Mouse (Mus musculus) megakaryocyte, adult 5-6 weeks (primary cell): Measurements from ENCODE around the gene Aff1. TPM values are rescaled to one million over a fixed set of nuclear protein-coding genes. Genes with fewer than 3 reads are reported as not detected.

Source experiments
- ATAC-seq: 2 replicates; pipeline ENCODE4 v1.8.0; 2016; ENCODE audit warnings: mild to moderate bottlenecking, inconsistent platforms; ENCODE audit not compliant: poor library complexity, severe bottlenecking
- total RNA-seq, 2 experiments: library from RNA; stranded (forward) in 1 of 2; stranded (reverse) in 1 of 2; fragments of 153-499, 151-499 nt in 1 of 2; fragments of 221-1000, 200-1000 nt in 1 of 2; gene quantifications; 2 replicates each; pipeline versions ENCODE4 v1.2.3 to v1.2.4; 2015 to 2017

The Aff1 gene
- total RNA-seq, 2 experiments from 2014 or later, result 16.3 to 45.0 TPM

GRCm38 (mm10) chr5:103692531-103693040 lies 412 bp downstream of the Aff1 start:
- no peak for ATAC-seq

GRCm38 (mm10) chr5:103693041-103693641 lies 967 bp downstream of the Aff1 start:
- ATAC-seq, result peak; percentile 33

DNA sequence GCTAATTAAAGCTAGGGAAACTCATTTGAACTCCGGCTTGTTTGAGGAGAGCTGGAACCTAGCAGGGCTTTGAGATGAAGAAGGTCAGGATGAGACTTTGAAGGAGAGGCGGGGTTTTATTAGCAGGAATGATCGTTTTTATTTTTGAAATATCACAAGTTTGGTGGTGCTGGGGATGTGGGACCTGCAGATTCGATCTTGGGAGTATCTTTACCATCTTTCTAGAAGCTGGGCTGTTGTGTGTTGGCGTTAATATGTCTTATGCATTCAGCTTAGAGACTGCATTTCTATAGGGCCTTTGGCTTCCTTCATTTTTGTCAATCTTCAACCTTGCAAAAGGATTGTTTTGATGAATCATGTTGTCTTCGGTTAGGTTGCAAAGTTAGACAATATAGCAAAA lies 1.9 kb downstream of the Aff1 start:
- ATAC-seq, result no peak

GRCm38 (mm10) chr5:103697875-103698491 lies 5.8 kb downstream of the Aff1 start:
- ATAC-seq, result no peak

- no peak for ATAC-seq
Observed at GRCm38 (mm10) chr5:103698577-103698976, 6.4 kb downstream of the Aff1 start.

GRCm38 (mm10) chr5:103699537-103699936 lies 7.4 kb downstream of the Aff1 start:
- ATAC-seq, result no peak

DNA sequence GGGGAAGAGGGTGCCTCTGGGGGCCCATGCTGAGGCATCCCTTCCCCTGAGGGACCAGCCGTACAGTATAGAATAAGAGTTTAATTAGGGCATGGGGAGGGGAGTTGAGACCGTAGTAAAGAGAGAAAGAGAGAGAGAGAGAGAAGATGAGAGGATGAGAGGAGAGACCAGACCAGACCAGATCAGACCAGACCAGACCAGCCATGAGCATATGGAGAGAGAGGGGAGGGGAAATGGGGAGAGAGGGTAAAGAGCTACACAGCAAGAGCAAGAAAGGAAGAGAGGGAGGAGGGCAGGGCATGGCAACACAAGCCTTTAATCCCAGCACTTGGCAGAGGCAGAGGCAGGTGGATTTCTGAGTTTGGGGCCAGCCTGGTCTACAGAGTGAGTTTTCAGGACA lies 8.5 kb downstream of the Aff1 start:
- ATAC-seq, result no peak

DNA sequence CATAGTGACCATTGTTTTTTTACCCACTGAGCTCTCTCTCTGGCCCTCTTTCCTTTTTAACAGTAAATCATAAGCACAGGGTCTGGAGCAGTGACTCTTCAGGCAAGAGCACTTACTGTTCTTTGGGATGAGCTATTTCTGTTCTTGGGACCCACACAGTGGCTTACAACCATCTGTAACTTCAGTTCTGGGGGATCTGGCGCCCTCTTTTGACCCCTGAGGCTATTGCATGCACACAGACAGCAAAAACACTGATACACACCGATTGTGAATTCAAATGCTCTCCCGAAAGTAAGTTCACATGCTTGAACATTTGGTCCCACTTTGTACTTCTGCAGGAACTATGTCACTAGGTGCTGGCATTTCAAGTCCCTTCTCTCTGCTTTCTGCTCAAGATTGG lies 9.3 kb downstream of the Aff1 start:
- ATAC-seq, result peak; percentile 32; the same call in 1 of the 2 replicates

DNA sequence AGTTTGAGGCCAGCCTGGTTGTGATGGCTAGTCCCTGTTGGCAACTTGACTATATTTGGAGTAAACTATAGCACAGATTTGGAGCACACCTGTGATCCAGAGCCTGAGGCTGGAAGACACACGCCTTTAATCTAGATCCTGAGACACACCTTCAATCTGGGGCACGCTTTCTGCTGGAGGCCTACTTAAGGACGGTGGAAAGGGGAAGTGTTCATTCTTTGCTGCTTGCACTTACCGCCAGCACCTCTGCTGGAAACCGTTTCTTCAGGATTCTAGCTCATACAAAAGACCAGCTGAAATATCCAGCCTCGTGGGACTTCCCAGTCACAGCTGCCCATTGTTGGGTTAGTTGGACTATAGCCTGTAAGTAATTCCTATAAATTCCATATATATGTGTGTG lies 10.4 kb downstream of the Aff1 start:
- ATAC-seq, result peak; percentile 78

DNA sequence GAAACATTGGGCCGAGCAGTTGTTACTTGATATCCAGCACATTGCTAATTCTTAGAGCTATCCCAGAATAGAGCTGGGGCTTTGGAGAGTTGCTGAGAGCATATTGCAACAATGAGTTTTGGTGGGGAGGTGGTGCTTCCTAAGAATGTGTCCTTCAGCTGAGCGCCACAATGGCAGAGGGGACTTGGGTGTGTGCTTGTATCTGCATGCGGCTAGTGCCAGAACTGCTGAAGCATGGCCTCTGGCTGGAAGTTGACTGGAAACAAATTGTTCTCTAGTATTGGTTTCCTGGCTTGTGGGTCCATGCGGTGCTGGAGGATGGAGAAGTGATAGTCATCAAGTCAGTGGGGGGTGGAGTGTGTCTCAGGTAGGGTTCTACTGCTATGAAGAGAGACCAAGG lies 13.2 kb downstream of the Aff1 start:
- ATAC-seq, result no peak

DNA sequence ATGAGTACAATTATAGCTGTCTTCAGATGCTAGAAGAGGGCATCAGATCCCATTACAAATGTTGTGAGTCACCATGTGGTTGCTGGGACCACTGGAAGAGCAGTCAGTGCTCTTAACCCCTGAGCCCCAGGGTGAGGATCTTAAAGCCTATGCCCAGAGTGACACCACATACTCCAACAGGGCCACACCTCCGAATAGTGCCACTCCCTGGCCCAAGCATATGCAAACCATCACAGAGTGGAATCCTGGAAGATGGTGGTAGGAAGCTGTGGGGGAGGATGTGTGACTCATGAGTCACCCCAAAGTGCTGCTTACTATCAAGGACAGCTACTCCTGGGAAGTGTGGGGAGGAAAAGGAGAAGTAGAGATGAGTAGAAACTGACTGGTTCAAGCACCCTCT lies 13.7 kb downstream of the Aff1 start:
- peak; percentile 80 for ATAC-seq

- ATAC-seq, result peak; percentile 63
Observed at GRCm38 (mm10) chr5:103709044-103709443, 16.9 kb downstream of the Aff1 start.

- ATAC-seq, result no peak
Observed at GRCm38 (mm10) chr5:103711886-103712285, 19.7 kb downstream of the Aff1 start.

- peak; percentile 25; the same call in 1 of the 2 replicates for ATAC-seq
Observed at GRCm38 (mm10) chr5:103713422-103713821, 21.2 kb downstream of the Aff1 start.

GRCm38 (mm10) chr5:103714943-103715342 lies 22.8 kb downstream of the Aff1 start:
- ATAC-seq, result peak; percentile 57

- no peak for ATAC-seq
Observed at GRCm38 (mm10) chr5:103716824-103717342, 24.7 kb downstream of the Aff1 start.

GRCm38 (mm10) chr5:103719131-103719530 lies 27.0 kb downstream of the Aff1 start:
- ATAC-seq, result peak; percentile 68

GRCm38 (mm10) chr5:103719851-103720250 lies 27.7 kb downstream of the Aff1 start:
- ATAC-seq, result peak; percentile 33

DNA sequence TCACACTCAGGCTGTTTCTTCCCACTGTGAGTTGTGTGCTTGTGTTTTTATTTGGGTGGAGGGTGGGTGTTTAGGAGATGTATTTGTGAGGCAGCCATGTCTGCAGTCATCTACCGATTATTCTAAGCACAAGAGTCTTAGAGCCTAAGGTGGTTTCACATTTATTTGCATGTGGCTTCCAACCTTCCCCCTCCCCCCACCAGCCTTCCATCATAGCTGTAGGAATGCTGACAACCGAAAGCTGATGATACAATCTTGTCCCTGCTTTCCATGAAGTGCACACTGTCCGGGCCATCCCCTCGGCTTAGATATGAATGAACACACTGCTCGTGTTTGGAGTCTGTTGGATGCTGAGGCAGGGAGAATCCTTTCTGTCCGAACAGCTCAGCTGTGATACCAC lies 28.8 kb downstream of the Aff1 start:
- ATAC-seq, result no peak

GRCm38 (mm10) chr5:103721490-103721889 lies 29.3 kb downstream of the Aff1 start:
- ATAC-seq, result peak; percentile 49

- no peak for ATAC-seq
Observed at GRCm38 (mm10) chr5:103722721-103723120, 30.5 kb downstream of the Aff1 start.

GRCm38 (mm10) chr5:103724384-103724783 lies 32.2 kb downstream of the Aff1 start:
- no peak for ATAC-seq
